Mouse (Mus musculus) liver, embryonic 16.5 days (tissue): ENCODE data around the gene Tesc. TPM values are rescaled to one million over a fixed set of nuclear protein-coding genes. Genes with fewer than 3 reads are reported as not detected.

Experiments
- ATAC-seq: fragments of 200-750 bp; cut with Nextera tagmentation; 2 replicates; pipeline ENCODE4 v1.8.0; 2017; ENCODE audit warnings: low read depth, mild to moderate bottlenecking, moderate number of reproducible peaks, moderate library complexity
- H3K27ac ChIP-seq: fragments of 300-500 bp; sonication (generic); 2 replicates; pipeline ENCODE4 v1.5.1; 2014; ENCODE audit warnings: mild to moderate bottlenecking, low read length
- H3K27me3 ChIP-seq: fragments of 300-500 bp; sonication (generic); 2 replicates; pipeline ENCODE4 v1.6.1; 2014; ENCODE audit warnings: low read depth, low read length, mixed read lengths; ENCODE audit not compliant: control insufficient read depth, insufficient read depth
- H3K36me3 ChIP-seq: fragments of 300-500 bp; sonication (generic); 2 replicates; pipeline ENCODE4 v1.6.1; 2014; ENCODE audit warnings: mild to moderate bottlenecking; ENCODE audit not compliant: control insufficient read depth, insufficient read depth
- H3K4me1 ChIP-seq: fragments of 300-500 bp; sonication (generic); 2 replicates; pipeline ENCODE4 v1.6.1; 2014; ENCODE audit warnings: low read depth, low read length, mixed read lengths; ENCODE audit not compliant: control insufficient read depth
- H3K4me2 ChIP-seq: fragments of 300-500 bp; sonication (generic); 2 replicates; pipeline ENCODE4 v1.6.1; 2014; ENCODE audit warnings: low read depth, low read length, mixed read lengths
- H3K4me3 ChIP-seq: fragments of 300-500 bp; sonication (generic); 2 replicates; pipeline ENCODE4 v1.5.1; 2014; ENCODE audit warnings: low read depth, mild to moderate bottlenecking, low read length
- H3K9ac ChIP-seq: fragments of 300-500 bp; sonication (generic); 2 replicates; pipeline ENCODE4 v1.6.1; 2014; ENCODE audit warnings: low read depth, low read length
- H3K9me3 ChIP-seq: fragments of 300-500 bp; sonication (generic); replicated peaks from 2 replicates; pipeline ENCODE4 v1.6.1; 2016; ENCODE audit warnings: low read length; ENCODE audit not compliant: control insufficient read depth
- WGBS: fragments of 180-500 bp; shearing (Covaris S2); extraction: QIAGEN DNeasy Blood & Tissue Kit; methylation state at CpG from one replicate; pipeline ENCODE4 v1.1.7; 2014; ENCODE audit not compliant: insufficient replicate concordance; 5-methylcytosine and 5-hydroxymethylcytosine counted together
- polyA plus RNA-seq: library from polyadenylated mRNA; unstranded; fragments of >200 nt; fragmentation: Nextera tagmentation; extraction: Ambion mirVana; gene quantifications from 2 replicates; pipeline ENCODE4 v1.2.1, GENCODE M21; 2015

Tesc gene
- polyA plus RNA-seq, 1 experiment from 2014 or later: 1.9 TPM

- WGBS: 68% methylated on average over 3 of the region's 3 CpGs
- H3K27ac ChIP-seq: no peak overlapping the region
- H3K4me2 ChIP-seq: no peak overlapping the region
- no peaks in the 10 kb centered on the region for H3K27me3 ChIP-seq
- no peak overlapping the region for H3K4me3 ChIP-seq
- H3K36me3 ChIP-seq: peaks cover 4% of the 10 kb centered on the region
- H3K9ac ChIP-seq: no peak overlapping the region
- ATAC-seq: no peak
- H3K4me1 ChIP-seq: no peaks in the 10 kb centered on the region; the same call in 1 of the 2 replicates
- no peaks in the 10 kb centered on the region for H3K9me3 ChIP-seq
Observed at GRCm38 (mm10) chr5:117990957-117991356, 36.6 kb upstream of the Tesc start.

DNA sequence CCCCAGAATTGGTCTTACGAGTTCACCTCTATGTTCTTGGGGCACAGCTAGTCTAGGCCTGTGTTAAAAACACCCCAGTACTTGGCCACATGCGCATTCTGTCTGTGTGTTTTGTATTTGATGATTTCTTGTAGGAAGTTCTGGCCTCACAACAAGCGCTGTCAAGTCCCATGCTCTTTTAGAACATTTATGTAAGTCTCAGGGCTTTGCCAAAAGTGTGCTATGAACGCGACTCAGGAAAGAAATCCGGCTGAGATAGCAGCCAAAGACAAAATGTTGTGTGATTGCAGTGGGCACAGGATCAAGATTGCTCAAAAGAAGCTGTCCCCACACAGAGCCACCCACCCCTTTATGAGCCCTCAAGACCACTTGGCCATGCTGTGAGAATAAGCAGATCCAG lies 34.0 kb upstream of the Tesc start:
- Histone ChIP-seq H3K9ac (no peak overlapping the region), H3K4me1 (peaks cover 7% of the 10 kb centered on the region), H3K27me3 (no peaks in the 10 kb centered on the region), H3K9me3 (no peaks in the 10 kb centered on the region), H3K36me3 (peaks cover 4% of the 10 kb centered on the region; the same call in 1 of the 2 replicates), H3K27ac (no peak overlapping the region), H3K4me3 (no peak overlapping the region), H3K4me2 (no peak overlapping the region)
- no peak for ATAC-seq
- 84% methylated on average over 6 of the region's 6 CpGs for WGBS

GRCm38 (mm10) chr5:117995372-117995901 lies 32.1 kb upstream of the Tesc start:
- H3K36me3 ChIP-seq: peaks cover 4% of the 10 kb centered on the region
- no peaks in the 10 kb centered on the region for H3K9me3 ChIP-seq

GRCm38 (mm10) chr5:117995911-117996310 lies 31.6 kb upstream of the Tesc start:
- no peak overlapping the region for H3K27ac ChIP-seq
- H3K36me3 ChIP-seq: peaks cover 7% of the 10 kb centered on the region
- H3K4me2 ChIP-seq: no peak overlapping the region
- peaks cover 7% of the 10 kb centered on the region for H3K4me1 ChIP-seq
- H3K27me3 ChIP-seq: no peaks in the 10 kb centered on the region
- 58% methylated on average over 6 of the region's 6 CpGs for WGBS
- no peaks in the 10 kb centered on the region for H3K9me3 ChIP-seq
- no peak overlapping the region for H3K9ac ChIP-seq
- no peak for ATAC-seq
- H3K4me3 ChIP-seq: no peak overlapping the region

More at GRCm38 (mm10) chr5:117995372-117995901, 32.1 kb upstream of the Tesc start:
- Histone ChIP-seq H3K4me1 (peaks cover 7% of the 10 kb centered on the region), H3K4me3 (no peak overlapping the region), H3K9ac (no peak overlapping the region), H3K27me3 (no peaks in the 10 kb centered on the region), H3K4me2 (no peak overlapping the region), H3K27ac (no peak overlapping the region)
- ATAC-seq: no peak
- 68% methylated on average over 8 of the region's 8 CpGs for WGBS

- Histone ChIP-seq H3K9ac (no peak overlapping the region), H3K4me2 (no peak overlapping the region), H3K4me3 (no peak overlapping the region), H3K9me3 (no peaks in the 10 kb centered on the region), H3K36me3 (peaks cover 4% of the 10 kb centered on the region; the same call in 1 of the 2 replicates), H3K27ac (no peak overlapping the region), H3K27me3 (no peaks in the 10 kb centered on the region), H3K4me1 (peaks cover 7% of the 10 kb centered on the region)
- 68% methylated on average over 6 of the region's 6 CpGs for WGBS
- ATAC-seq: no peak
Observed at GRCm38 (mm10) chr5:117996581-117996980, 31.0 kb upstream of the Tesc start.

GRCm38 (mm10) chr5:117997434-117997970 lies 30.0 kb upstream of the Tesc start:
- Histone ChIP-seq H3K36me3 (peaks cover 7% of the 10 kb centered on the region), H3K4me1 (peaks cover 7% of the 10 kb centered on the region), H3K4me2 (no peak overlapping the region), H3K4me3 (no peak overlapping the region), H3K27me3 (no peaks in the 10 kb centered on the region), H3K9me3 (no peaks in the 10 kb centered on the region), H3K9ac (no peak overlapping the region), H3K27ac (no peak overlapping the region; the same call in 1 of the 2 replicates)
- peak; percentile 71 for ATAC-seq
- 73% methylated on average over 10 of the region's 10 CpGs for WGBS

GRCm38 (mm10) chr5:117999061-117999460 lies 28.5 kb upstream of the Tesc start:
- Histone ChIP-seq H3K4me2 (no peak overlapping the region), H3K4me1 (peaks cover 7% of the 10 kb centered on the region), H3K9ac (no peak overlapping the region), H3K36me3 (peaks cover 10% of the 10 kb centered on the region), H3K27me3 (no peaks in the 10 kb centered on the region), H3K27ac (no peak overlapping the region), H3K9me3 (no peaks in the 10 kb centered on the region), H3K4me3 (no peak overlapping the region)
- WGBS: 74% methylated on average over 7 of the region's 7 CpGs
- ATAC-seq: no peak

GRCm38 (mm10) chr5:117999584-117999983 lies 28.0 kb upstream of the Tesc start:
- peaks cover 10% of the 10 kb centered on the region for H3K36me3 ChIP-seq
- no peak for ATAC-seq
- WGBS: 78% methylated on average over 11 of the region's 11 CpGs

GRCm38 (mm10) chr5:118002059-118002458 lies 25.5 kb upstream of the Tesc start:
- Histone ChIP-seq H3K36me3 (peaks cover 10% of the 10 kb centered on the region), H3K9ac (no peak overlapping the region), H3K27me3 (no peaks in the 10 kb centered on the region), H3K9me3 (no peaks in the 10 kb centered on the region), H3K4me1 (peaks cover 4% of the 10 kb centered on the region), H3K4me3 (no peak overlapping the region), H3K4me2 (no peak overlapping the region), H3K27ac (no peak overlapping the region)
- ATAC-seq: no peak
- WGBS: 36% methylated on average over 9 of the region's 9 CpGs

More at GRCm38 (mm10) chr5:117999584-117999983, 28.0 kb upstream of the Tesc start:
- Histone ChIP-seq H3K4me1 (peaks cover 7% of the 10 kb centered on the region), H3K4me2 (no peak overlapping the region), H3K4me3 (no peak overlapping the region), H3K27me3 (no peaks in the 10 kb centered on the region), H3K27ac (no peak overlapping the region), H3K9ac (no peak overlapping the region), H3K9me3 (no peaks in the 10 kb centered on the region)
